Mouse (Mus musculus) testis, postnatal 10 days (tissue): ENCODE results near the gene Rad51b.

Experiments
- DNase-seq: peaks from one replicate; pipeline ENCODE4 v3.0.0; 2021; ENCODE audit warnings: low spot score

Gene Rad51b

DNA sequence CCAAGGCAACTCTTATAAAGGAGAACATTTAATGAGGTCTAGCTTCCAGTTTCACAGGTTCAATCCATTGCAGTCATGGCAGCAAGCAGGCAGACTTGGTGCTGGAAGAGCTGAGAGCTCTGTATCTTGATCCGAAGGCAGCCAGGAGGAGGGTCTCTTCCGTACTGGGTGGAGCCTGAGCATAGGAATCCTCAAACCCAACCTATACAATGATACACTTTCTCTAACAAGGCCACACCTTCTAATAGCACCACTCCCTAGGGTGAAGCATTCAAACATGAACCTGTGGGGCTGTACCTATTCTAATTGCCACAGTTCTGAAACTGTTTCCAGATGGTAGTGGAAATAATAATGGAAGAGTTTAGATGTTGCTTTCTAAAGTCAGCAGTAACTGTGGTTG is 33.5 kb downstream of the Rad51b start:
- no peak for DNase-seq

- no peak for DNase-seq
These were observed 34.6 kb downstream of the Rad51b start for GRCm38 (mm10) chr12:79331722-79332121.

GRCm38 (mm10) chr12:79338791-79339190 is 41.7 kb downstream of the Rad51b start:
- no peak for DNase-seq

DNA sequence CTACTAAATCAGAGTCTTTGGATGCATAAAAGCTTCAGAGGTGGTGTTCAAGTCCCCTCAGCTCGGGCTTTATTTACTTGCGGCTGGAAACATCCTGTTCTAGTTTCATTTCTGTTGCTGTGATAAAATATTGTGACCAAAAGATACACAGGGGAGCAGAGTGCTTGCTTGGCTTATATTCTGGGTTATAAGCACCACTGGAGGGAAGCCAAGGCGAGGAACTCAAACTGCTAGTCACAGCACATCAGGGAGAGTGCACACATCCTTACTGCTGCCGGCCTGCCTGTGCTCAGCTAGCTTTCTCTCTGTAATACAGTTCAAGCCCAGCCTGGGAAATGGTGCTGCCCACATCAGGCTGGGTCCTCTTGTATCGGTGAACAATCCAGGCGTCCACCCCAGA is 43.4 kb downstream of the Rad51b start:
- DNase-seq: no peak

DNA sequence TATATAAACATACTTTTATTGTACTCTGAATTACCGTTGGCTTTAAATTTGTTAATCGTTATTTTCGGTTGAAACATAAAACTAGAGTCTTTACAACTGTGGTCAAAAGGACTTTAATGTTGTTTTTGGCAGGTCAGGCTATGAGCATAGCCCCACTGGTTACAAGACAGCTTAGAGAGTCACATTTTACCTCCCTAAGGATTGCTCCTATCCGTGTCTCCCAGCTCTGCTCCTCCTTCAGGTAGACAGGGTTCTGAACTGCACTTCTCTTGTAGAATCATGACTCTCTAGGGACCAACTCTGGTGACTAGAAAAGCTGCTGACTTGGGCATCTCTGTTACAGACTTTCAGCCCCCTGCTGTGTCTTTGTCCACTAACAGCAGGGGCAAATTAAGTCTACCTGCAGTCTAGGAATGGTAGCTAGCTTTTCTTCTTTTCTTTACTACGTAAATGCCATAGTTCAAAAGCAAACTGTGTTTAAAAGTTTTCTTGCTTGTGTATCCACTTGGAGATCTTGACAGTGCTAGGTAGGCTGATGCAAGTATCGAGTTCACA is 44.3 kb downstream of the Rad51b start:
- no peak for DNase-seq

GRCm38 (mm10) chr12:79346198-79346733 is 49.2 kb downstream of the Rad51b start:
- no peak for DNase-seq

GRCm38 (mm10) chr12:79347643-79348042 is 50.6 kb downstream of the Rad51b start:
- DNase-seq: peak; percentile 64

DNA sequence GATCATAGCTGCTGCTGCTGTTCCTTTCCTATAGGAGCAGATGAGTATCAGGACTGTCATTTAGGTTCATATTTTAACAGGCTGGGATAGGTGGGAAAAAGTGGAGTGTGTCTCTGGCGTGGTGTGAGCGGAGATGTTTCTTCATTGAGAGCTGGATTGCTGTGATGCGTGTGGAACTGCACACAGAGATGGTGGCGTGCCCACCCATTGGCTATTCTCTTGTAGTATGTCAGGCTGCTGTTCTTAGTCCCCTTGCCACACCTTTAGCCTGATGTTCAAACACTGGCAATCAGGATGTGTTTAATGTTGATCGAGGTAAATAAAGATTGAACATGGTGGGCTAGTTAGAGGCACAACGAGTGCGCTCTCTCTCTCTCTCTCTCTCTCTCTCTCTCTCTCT is 54.4 kb downstream of the Rad51b start:
- DNase-seq: no peak

GRCm38 (mm10) chr12:79352086-79352741 is 55.1 kb downstream of the Rad51b start:
- no peak for DNase-seq

- DNase-seq: no peak
These were observed 55.6 kb downstream of the Rad51b start for GRCm38 (mm10) chr12:79352742-79353114.

DNA sequence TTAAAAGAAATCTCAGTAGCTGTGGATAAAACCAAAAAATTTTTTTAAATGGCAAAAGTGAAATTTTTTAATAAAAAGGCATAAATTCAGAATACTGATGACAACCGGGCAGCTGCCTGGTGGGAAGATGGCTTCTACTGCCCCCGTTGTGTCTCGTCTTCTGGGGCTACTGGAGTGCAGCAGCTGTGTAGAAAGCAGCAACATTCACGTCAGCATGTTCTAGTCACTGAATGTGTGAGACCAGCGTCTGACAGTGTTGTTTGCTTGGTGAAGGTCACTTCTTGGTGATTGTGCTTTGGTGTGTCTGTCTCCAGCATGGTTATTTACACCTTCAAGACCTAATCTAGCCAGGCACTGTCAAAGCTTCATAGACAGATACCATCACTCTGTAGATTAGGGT is 56.3 kb downstream of the Rad51b start:
- DNase-seq: no peak

DNA sequence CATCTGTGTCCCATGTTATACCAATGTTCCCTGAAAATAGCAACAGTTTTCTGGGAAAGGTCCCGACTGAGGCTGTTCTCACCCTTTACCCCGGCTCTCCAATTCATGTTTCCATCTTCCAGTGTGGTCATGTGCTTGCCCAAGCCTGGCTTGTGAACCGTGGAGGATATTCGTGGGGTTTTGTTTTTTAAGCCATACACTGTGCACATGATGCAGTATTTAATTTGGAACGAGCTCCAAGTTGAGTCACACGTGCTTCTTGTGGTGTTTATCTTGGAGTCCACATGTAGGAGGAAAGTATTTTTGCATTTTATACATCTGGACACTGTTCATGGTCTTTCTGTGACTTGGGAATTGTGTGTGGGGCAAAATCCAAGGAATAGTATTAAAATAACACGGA is 57.5 kb downstream of the Rad51b start:
- no peak for DNase-seq

DNA sequence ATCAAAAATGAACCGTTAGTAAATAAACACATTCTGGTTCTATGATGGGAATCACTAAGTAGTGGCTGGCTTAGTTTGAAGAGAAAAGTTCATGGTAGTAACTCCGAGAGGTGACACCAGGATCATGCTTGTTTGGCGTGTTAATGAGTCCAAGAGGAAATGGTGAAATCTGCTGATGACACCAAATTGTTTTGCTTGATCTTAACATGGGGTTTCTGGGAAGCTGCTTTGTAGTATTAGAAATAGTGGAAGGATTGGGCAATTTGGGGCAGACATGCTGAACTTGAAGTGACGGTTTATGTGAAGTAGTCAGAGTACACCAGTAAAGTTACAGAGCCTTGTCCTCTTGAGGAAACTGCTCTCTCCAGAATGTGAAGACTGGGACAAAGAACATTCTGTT is 59.1 kb downstream of the Rad51b start:
- no peak for DNase-seq

DNA sequence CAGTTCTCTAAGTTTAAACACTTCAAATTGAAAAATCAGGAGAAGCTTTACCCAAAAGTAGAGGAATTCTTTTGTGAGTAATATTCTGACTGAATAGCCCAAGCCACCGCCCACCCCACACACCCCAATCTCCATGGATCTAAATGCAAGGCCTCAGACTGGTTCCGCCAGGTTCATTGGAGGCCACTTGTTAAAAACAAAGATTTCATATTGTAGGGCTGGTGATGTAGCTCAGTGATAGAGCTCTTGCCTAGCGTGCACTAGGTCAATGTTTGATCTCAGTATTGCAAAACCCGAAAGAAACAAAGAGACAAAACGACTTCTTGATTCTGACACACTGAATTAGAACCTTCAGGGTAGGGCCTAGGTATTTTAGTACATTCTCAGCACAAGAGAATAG is 60.5 kb downstream of the Rad51b start:
- no peak for DNase-seq

- peak; percentile 62 for DNase-seq
These were observed 61.6 kb downstream of the Rad51b start for GRCm38 (mm10) chr12:79358613-79359218.

DNA sequence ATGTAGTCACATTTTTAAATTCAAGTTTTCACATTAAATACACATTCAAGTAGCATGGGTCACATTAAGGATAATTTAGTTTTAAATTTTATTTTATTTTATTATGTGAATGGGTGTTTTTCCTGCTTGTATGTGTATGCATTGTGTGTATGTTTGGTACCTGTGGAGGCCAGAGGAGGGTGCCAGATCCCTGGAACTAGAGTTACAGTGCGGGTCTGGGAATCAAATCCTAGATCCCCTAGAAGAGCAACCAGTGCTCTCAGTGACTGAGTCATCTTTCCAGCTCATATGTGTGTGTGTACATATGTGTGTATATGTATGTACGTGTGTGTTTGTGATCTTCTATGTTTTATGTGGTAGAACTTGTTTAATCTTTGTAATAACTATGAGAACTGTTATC is 62.3 kb downstream of the Rad51b start:
- DNase-seq: no peak

DNA sequence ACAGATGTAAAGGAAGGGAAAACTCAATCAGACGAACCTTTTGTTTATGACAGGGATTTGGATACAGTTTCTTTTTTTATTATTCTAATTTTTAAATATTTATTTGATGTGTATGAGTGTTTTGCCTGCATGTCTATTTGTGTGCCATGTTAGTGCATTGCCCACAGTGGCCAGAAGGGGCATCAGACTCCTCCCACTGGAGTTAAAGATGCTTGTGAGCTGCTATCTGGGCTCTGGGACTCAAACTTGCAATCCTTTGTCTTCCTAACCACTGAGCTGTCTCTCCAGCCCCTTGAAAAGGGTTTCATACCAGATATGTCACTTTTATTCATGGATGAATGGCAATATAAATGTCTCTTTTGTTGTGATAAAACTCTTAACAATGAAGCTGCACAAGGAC is 65.1 kb downstream of the Rad51b start:
- no peak for DNase-seq

DNA sequence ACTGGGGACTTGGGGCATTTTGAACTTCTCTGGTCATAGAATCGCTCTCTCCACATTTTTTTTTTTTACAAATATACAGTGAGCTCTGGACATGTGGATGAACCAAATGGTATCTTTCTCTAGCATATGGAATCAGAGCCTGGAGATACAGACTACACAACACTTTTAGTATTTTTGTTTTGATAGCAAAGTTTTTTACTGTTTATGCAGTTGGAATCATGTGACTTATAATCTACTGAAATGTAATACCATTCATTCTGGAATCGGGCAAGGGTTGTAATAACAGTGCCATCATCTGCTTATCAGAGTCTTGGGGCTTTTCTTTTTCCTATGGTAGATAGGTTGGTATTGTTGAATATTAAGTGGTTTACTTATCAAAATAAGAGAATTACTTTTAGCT is 67.2 kb downstream of the Rad51b start:
- DNase-seq: no peak

GRCm38 (mm10) chr12:79368818-79369217 is 71.7 kb downstream of the Rad51b start:
- DNase-seq: no peak

GRCm38 (mm10) chr12:79369512-79370165 is 72.6 kb downstream of the Rad51b start:
- no peak for DNase-seq

DNA sequence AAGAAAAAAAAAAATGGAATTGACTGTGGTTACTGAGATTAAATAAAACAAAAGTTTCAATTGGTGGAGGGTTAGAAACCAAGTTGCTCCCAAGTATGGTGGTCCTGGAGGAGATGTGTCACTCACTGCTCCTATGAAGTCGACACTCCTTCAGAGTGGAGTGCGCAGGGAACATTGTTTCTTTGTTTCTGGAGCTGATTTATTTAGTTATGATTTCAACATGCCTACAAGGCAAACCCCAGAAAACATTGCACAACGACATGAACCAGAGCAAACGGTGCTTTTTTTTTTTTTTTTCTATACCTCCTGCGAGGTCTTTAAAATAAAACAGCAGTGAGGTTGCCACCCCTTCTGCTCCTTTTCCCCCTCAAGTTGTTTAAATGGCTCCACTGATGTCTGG is 75.6 kb downstream of the Rad51b start:
- DNase-seq: no peak

GRCm38 (mm10) chr12:79377378-79377777 is 80.3 kb downstream of the Rad51b start:
- no peak for DNase-seq

DNA sequence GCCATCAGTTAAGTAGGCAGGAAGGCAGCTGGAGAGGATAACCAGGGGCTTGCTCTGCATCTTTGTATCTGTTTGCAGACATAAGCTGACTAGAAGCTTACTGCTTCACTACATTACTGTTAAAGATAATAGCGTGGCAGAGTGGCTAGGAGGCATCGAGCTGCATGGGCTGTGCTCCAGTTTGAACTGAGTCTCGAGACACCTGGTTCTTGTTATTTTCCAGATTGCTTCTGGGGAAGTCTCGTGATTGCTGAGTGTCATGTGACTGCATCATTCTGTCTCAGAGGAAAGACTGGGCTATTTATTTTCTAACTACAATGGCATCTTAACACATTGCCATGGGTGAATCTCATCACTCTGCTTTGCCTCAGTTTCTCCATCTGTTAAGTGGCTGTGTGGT is 80.8 kb downstream of the Rad51b start:
- no peak for DNase-seq
